Mouse (Mus musculus) stomach, postnatal 0 days (tissue): ENCODE data around the gene Onecut1.

Source experiments
- CTCF ChIP-seq: IDR thresholded peaks from 2 replicates; pipeline ENCODE4 v1.5.1; 2016; ENCODE audit warnings: antibody characterized with exemption, low read depth, mild to moderate bottlenecking, moderate library complexity
- EP300 ChIP-seq: optimal IDR thresholded peaks from 2 replicates; pipeline ENCODE3; 2016; ENCODE audit warnings: antibody characterized with exemption

DNA sequence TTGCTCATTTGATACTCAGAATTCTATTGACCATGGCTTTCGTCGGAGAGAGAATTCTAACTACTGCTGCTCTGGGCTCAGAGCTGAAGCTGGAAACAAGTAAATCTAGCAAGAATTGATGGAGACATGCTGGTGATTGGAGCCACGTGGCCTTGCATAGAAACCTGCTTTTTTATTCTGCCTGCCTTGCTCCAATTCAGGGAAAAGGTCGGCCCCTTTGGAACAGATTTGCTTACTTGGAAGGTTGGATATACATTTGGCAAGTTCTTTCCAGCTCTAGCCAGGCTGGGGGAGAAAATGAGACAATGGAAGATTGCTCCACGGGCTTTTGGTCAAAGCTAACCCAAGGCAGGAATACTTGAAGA is 11.0 kb upstream of the Onecut1 start:
- TF ChIP-seq CTCF (no peak), EP300 (no peak)
